Mouse (Mus musculus): ENCODE results near the gene Mef2d. TPM values are rescaled to one million over a fixed set of nuclear protein-coding genes. Genes with fewer than 3 reads are reported as not detected.

Gene Mef2d
- total RNA-seq, 2 experiments from 2014 or later, result 203 to 231 TPM

- no peak for DNase-seq (ENCODE audit: low spot score in 2 of 2)
- intact Hi-C loops (cut with DNase I), result no loop called here
These were observed 60.8 kb downstream of the Mef2d start for GRCm38 (mm10) chr3:88202986-88203385.

GRCm38 (mm10) chr3:88203456-88203855, 61.3 kb downstream of the Mef2d start:
- DNase-seq (ENCODE audit: low spot score in 2 of 2), result no peak
- intact Hi-C loops (cut with DNase I), result no loop called here

GRCm38 (mm10) chr3:88203999-88204700, 62.0 kb downstream of the Mef2d start:
- DNase-seq (ENCODE audit: low spot score in 2 of 2), result no peak
- intact Hi-C loops (cut with DNase I), result no loop called here

- intact Hi-C loops (cut with DNase I), result no loop called here
- DNase-seq (ENCODE audit: low spot score in 2 of 2), result no peak
These were observed 62.6 kb downstream of the Mef2d start for GRCm38 (mm10) chr3:88204751-88205150.

DNA sequence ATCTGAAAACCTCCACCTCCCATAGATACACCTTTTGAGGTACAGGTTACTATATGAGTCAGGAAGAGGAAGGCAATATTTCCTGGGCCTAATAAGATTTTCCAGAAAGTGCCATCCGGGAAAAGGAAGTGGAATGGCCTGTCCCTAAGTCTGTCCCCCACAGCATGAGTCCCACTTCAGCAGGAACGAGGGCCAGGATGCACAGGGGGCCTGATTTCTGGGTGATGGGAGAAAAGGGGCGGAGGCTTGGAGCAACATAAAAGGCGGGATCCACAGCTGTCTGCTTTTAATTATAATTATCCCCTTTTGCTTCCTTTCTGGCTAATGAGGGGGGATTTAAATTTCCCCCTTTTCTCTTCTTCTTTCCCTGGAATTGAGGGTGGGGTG, 63.0 kb downstream of the Mef2d start:
- no peak for DNase-seq (ENCODE audit: low spot score in 2 of 2)
- intact Hi-C loops (cut with DNase I), result no loop called here

GRCm38 (mm10) chr3:88205563-88206491, 63.7 kb downstream of the Mef2d start:
- intact Hi-C loops (cut with DNase I), result no loop called here
- no peak for DNase-seq (ENCODE audit: low spot score in 2 of 2)

- intact Hi-C loops (cut with DNase I), result no loop called here
- DNase-seq (ENCODE audit: low spot score in 2 of 2), result no peak
These were observed 64.3 kb downstream of the Mef2d start for GRCm38 (mm10) chr3:88206500-88206899.

GRCm38 (mm10) chr3:88206901-88207371, 64.8 kb downstream of the Mef2d start:
- intact Hi-C loops (cut with DNase I), result no loop called here
- peak in 1 of 2 experiments; percentile 78 for DNase-seq (ENCODE audit: low spot score in 2 of 2)

DNA sequence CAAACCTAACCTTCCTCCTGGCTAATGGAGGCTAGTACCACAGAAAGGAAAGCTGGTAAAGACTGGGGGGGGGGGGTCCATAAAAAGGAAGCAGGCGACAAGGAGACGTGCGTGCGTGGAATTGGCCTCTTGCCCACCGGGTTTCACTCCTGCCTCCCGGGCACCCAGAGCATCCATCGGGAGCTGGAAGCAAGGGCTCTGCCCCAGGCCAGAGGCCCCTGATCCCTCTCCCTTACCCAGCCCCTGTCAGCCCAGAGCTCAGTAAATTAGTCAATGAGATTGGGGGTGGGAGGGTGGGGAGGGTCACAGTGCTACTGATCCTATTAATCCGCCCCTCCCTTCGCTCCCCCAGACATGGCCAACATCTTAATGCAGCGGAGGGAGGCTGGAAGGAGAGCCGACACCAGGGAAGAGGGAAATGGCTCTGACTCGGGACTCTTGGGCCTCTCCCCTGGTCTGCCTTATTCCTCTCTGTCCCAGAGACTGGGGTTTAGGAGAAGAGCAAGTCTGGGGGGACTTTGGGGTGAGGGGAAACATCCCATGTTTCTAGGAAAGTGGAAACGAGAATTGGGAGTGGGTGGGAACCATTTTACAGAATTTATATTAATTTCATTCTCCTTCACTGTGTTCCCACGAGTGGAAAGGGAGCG, 65.4 kb downstream of the Mef2d start:
- DNase-seq (ENCODE audit: low spot score in 2 of 2), result peak in 1 of 2 experiments; percentile 34
- intact Hi-C loops (cut with DNase I), result no loop called here

GRCm38 (mm10) chr3:88208226-88208720, 66.1 kb downstream of the Mef2d start:
- DNase-seq (ENCODE audit: low spot score in 2 of 2), result peak in 1 of 2 experiments; percentile 23
- intact Hi-C loops (cut with DNase I), result no loop called here

DNA sequence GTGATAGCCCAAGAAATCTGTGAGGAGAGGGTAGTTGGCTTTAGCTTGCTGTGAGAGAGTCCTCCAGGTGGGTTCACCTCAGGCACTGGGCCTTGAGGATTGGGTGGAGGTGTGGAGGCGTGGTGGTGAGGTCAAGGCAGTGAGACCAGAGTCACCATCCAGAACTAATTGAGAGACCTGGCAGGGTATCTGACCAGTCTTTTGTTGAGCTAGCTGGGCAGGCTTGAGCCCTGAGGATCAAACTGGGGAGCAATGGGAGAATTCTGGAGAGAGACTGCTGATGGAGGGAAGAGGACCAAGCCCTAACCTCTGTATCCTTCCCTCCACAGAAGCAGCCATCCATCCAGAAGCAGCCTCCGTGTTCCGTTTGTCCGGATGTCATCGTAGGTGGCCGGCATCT, 67.1 kb downstream of the Mef2d start:
- intact Hi-C loops (cut with DNase I), result no loop called here
- no peak for DNase-seq (ENCODE audit: low spot score in 2 of 2)

DNA sequence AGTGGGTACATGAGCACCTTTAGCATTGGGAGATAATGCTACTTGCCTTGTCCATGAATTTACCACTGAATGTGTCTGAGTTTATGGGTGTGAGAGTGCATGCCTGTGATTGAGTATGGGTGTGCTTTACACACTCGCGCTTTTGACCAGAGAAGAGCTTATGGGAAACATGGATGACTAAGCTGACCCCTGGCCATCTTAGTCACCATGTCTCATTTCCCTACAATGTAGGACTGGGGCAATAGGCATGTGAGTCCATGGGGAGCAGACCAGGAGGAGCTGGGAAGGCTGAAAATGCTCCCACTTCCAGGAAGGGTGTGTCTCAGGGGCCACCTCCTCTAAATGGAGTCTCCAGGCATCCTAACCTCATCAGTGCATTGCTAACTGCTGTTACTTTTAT, 67.9 kb downstream of the Mef2d start:
- DNase-seq (ENCODE audit: low spot score in 2 of 2), result no peak
- intact Hi-C loops (cut with DNase I), result no loop called here

DNA sequence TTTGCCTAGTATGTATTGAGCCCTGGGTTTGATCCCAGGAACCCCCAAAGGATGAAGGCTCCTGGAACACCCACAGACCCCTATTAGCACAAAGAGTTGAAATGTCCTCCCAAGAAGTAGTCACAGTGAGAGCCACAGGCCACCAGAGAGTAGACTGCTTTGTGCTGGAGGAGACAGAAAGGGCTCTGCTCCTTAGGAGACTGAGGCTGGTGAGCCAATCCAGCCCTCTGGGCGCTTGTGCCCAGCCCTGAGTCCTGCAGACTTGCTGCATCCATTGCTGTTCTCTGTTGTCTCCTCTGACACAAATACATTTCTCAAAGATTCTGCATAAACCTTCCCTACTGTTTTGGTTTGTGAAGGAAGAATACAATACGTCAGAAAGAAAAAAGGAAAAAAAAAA, 68.7 kb downstream of the Mef2d start:
- no peak for DNase-seq (ENCODE audit: low spot score in 2 of 2)
- intact Hi-C loops (cut with DNase I), result no loop called here

- intact Hi-C loops (cut with DNase I), result no loop called here
- DNase-seq (ENCODE audit: low spot score in 2 of 2), result no peak
These were observed 70.2 kb downstream of the Mef2d start for GRCm38 (mm10) chr3:88212356-88212755.

DNA sequence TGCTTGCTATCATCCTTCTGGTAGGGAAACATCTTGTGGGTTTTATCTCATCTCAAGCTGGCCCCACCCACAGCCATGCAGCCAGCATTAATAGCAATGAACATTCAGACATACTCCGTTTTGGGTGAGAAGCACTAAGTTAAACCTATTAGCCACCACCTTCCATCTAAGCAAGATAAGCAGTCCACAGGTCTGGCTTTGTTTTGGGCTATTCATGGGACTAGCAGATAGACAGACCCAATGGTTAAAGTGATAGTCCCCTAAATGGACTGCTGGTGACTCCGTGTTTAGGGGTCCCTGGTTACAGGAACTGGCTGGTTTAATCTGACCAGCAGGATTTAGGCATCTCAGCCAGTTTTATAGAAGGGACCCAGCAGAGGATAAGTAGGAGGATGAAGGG, 70.8 kb downstream of the Mef2d start:
- DNase-seq (ENCODE audit: low spot score in 2 of 2), result no peak
- intact Hi-C loops (cut with DNase I), result no loop called here

DNA sequence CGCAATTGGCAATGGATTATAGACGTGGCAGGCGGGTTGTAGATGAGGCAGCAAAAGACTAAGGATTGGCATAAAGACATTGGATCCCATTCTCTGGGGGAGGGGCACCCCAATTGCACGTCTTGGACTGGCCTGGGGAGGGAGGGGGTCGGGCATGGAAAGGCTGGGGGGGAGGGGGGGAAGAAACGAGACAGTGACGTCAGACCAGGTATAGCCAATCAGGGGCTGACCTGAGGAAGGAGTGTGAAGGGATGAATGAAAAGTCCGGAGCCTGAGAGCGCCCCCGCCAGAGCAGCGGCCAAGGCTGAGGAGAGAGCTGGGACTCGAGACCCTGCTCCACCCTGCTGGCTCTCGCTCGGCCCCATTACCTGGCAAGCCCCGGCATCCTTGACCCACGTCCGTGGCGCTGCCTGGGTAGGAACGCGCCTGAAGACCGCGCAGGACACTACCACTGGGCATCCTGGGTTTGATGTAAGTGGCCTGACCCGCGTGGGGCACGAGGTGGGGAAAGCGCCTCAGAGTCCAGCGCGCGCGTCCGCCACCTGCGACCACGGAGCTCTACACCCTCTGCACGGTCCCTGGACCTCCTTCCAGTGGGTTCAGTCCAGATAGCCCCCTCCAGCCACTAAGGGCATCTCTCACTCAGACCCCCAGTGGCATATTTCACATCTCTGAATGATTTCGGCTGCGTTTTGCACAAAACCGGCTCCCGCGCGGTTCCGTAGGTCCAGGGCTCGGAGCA, 72.2 kb downstream of the Mef2d start:
- intact Hi-C loops (cut with DNase I), result loop anchor here (2.0 kb wide), 1 partner anchor 14 kb away; no protein-coding TSS in a partner anchor
- DNase-seq (ENCODE audit: low spot score in 2 of 2), result peak; percentile 80 to 84

GRCm38 (mm10) chr3:88214971-88215552, 72.9 kb downstream of the Mef2d start:
- intact Hi-C loops (cut with DNase I), result loop anchor here (2.0 kb wide), 1 partner anchor 14 kb away; no protein-coding TSS in a partner anchor
- peak; percentile 54 to 65 for DNase-seq (ENCODE audit: low spot score in 2 of 2)

DNA sequence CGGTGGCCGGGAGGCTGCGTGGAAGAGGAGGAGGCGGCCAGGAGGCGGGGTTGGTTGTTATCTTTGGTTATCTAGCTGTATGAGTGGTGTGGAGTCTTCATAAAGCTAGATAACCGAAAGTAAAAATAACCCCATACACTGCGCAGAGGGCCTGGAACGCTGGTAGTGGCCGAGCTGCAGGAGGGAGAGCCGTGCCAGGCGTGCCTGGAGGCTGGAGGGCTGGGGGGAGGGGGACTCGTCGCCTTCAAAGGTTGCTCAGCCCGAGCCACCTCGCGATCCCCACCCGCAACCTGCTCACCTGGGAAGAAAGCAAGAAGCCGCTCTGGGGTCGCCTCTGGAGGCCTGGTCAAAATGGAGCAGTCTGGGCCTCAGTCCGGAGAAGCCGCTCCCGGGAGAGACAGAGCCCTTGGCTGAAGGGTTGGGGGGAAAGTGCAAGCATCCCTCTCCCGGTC, 73.4 kb downstream of the Mef2d start:
- no peak for DNase-seq (ENCODE audit: low spot score in 2 of 2)
- intact Hi-C loops (cut with DNase I), result loop anchor here (2.0 kb wide), 1 partner anchor 15 kb away; no protein-coding TSS in a partner anchor

DNA sequence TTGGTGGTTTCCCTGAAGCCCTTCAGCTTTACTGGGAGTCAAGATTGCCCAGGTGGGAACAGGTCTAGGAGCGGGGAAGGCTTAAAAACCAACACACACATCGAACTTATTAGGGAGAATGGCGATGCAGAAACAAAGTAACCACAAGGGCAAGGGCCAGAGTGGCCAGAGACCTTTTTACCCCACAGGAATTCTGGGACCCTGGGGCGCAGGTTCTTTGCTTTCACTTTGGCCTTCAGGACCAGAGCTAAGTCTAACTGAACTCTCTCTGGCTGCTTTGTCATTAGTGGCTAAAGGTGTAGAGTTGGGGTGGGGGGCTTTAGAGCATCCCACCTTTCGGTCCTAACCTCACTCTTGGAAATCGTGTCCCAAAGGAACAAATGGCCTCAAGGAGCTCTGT, 73.9 kb downstream of the Mef2d start:
- intact Hi-C loops (cut with DNase I), result no loop called here
- no peak for DNase-seq (ENCODE audit: low spot score in 2 of 2)
